Mouse (Mus musculus): ENCODE measurements around the gene Cnn1. TPM values are rescaled to one million over a fixed set of nuclear protein-coding genes. Genes with fewer than 3 reads are reported as not detected.

The Cnn1 gene
- polyA plus RNA-seq, 2 experiments: 2.3 to 3.1 TPM

DNA sequence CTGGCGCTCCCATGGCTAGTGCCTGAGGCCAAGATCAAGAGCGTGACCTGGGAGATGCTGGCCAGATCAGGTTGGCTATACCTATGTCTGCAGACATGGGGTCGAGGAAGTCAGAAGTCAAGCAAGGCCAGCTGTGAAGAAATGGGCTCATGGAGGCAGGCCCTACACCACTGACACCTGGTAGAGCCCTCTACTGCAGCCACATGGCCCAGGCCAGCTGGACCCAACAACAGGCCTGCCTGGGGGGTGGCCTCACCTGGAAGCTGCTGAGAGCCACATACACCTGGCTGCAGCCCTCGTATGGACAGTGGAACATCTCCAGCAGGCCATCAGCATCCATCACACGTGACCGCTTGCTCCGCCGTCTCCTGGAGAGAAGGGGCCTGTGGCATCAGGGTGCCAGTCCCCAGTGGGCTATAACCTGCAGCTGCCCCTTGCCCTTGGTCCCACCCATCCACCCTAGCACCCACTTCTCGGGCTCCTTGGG lies 41.9 kb upstream of the Cnn1 start:
- ATAC-seq (ENCODE audit: low FRiP score, low read depth) (no peak), DNase-seq (ENCODE audit: low spot score) (no peak)
- Histone ChIP-seq H3K27ac (replicated peaks; ENCODE audit: low read depth, low read length) (no peak overlapping the region), H3K4me1 (ENCODE audit: control insufficient read depth, insufficient read depth, low read length) (no peaks in the 10 kb centered on the region), H3K4me2 (replicated peaks; ENCODE audit: low read depth, low read length, severe bottlenecking) (no peak overlapping the region), H3K9ac (ENCODE audit: low read depth, low read length, severe bottlenecking) (no peak overlapping the region), H3K4me3 (replicated peaks; ENCODE audit: low read length) (no peak overlapping the region), H3K36me3 (ENCODE audit: control insufficient read depth, insufficient read depth, low read length) (peaks cover 31% of the 10 kb centered on the region), H3K9me3 (ENCODE audit: control insufficient read depth, low read length) (no peaks in the 10 kb centered on the region), H3K27me3 (ENCODE audit: control insufficient read depth, insufficient read depth, low read length) (peaks cover 38% of the 10 kb centered on the region)
- no peak for TF ChIP-seq POLR2A (IDR thresholded peaks at IDR 0.05; ENCODE audit: borderline replicate concordance, extremely low read depth, insufficient read depth, insufficient read length)
- WGBS: 86% methylated on average over 6 of the region's 9 CpGs

DNA sequence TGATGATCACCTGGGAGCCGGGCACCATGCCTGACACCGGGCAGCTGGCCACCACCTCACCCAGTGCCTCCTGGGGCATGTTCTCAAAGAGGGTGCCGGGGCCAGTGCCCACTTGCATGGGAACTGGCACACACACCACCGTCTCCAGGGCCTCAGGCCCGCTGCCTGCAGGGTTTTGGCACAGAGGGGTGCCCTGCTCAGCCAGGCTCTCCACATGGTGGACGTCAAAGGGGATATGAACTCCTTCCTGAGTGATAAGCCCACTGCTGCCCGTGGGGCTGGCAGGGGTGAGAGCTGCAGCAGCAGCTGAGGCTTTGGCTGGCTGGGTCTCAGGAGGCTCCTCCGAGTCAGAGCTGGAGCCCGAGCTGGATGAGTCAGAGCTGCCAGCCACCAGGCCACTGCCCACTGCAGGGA lies 41.0 kb upstream of the Cnn1 start:
- peaks cover 36% of the 10 kb centered on the region for H3K36me3 ChIP-seq (ENCODE audit: control insufficient read depth, insufficient read depth, low read length)

DNA sequence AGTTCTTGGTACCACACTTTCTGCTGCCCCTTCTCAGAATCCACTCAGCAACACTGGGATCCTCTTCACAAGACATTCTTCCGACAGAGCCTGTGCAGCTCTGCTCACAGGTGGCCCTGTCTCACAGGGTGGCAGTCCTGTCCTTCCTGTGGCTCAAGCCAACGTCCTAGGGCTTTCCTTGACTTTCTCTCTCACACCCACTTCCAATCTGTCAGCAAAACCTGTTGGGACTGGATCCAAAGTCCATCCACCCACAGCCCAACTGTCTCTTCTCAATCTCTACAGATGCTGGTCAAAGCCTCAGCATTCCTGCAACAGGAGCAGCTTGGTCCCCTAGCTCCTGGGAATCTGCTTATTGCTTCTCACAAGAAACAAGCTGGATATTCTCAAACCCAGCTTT lies 37.7 kb upstream of the Cnn1 start:
- Histone ChIP-seq H3K9ac (ENCODE audit: low read depth, low read length, severe bottlenecking) (no peak overlapping the region), H3K27me3 (ENCODE audit: control insufficient read depth, insufficient read depth, low read length) (no peaks in the 10 kb centered on the region), H3K36me3 (ENCODE audit: control insufficient read depth, insufficient read depth, low read length) (peaks cover 66% of the 10 kb centered on the region), H3K4me2 (replicated peaks; ENCODE audit: low read depth, low read length, severe bottlenecking) (no peak overlapping the region), H3K27ac (replicated peaks; ENCODE audit: low read depth, low read length) (no peak overlapping the region), H3K4me3 (replicated peaks; ENCODE audit: low read length) (no peak overlapping the region), H3K4me1 (ENCODE audit: control insufficient read depth, insufficient read depth, low read length) (no peaks in the 10 kb centered on the region), H3K9me3 (ENCODE audit: control insufficient read depth, low read length) (no peaks in the 10 kb centered on the region)
- WGBS: 81% methylated on average over 2 of the region's 2 CpGs
- TF ChIP-seq POLR2A (IDR thresholded peaks at IDR 0.05; ENCODE audit: borderline replicate concordance, extremely low read depth, insufficient read depth, insufficient read length): no peak
- DNase-seq (ENCODE audit: low spot score) (no peak), ATAC-seq (ENCODE audit: low FRiP score, low read depth) (no peak)

More for the DNA sequence above, 41.0 kb upstream of the Cnn1 start:
- ATAC-seq (ENCODE audit: low FRiP score, low read depth): no peak
- no peak overlapping the region for H3K4me3 ChIP-seq (replicated peaks; ENCODE audit: low read length)
- no peak for TF ChIP-seq POLR2A (IDR thresholded peaks at IDR 0.05; ENCODE audit: borderline replicate concordance, extremely low read depth, insufficient read depth, insufficient read length)
- no peak overlapping the region for H3K9ac ChIP-seq (ENCODE audit: low read depth, low read length, severe bottlenecking)
- H3K9me3 ChIP-seq (ENCODE audit: control insufficient read depth, low read length): no peaks in the 10 kb centered on the region
- peaks cover 28% of the 10 kb centered on the region for H3K27me3 ChIP-seq (ENCODE audit: control insufficient read depth, insufficient read depth, low read length)
- H3K27ac ChIP-seq (replicated peaks; ENCODE audit: low read depth, low read length): no peak overlapping the region
- no peaks in the 10 kb centered on the region for H3K4me1 ChIP-seq (ENCODE audit: control insufficient read depth, insufficient read depth, low read length)
- H3K4me2 ChIP-seq (replicated peaks; ENCODE audit: low read depth, low read length, severe bottlenecking): no peak overlapping the region
- WGBS: 92% methylated on average over 8 of the region's 9 CpGs
- DNase-seq (ENCODE audit: low spot score): no peak

DNA sequence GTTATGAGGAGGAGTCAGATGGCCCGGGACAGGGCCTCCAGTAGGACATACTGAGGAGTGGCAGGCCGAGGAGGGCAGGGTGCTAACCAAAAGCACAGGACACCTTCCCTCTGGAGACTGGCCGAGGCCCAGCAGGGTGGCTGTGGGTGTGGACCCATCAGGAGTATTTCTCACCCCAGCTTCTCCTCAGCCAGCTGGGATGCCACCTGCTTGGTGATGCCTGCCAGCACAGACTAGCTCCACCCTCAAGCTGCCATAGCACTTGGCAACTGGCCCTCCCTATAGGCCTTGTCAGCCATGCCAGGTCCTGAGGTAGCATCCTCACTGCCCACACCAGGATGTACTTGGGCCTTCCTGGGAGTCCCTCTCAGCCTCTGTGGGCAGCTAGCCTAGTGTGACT lies 34.7 kb upstream of the Cnn1 start:
- Histone ChIP-seq H3K9ac (ENCODE audit: low read depth, low read length, severe bottlenecking) (no peak overlapping the region), H3K4me1 (ENCODE audit: control insufficient read depth, insufficient read depth, low read length) (no peaks in the 10 kb centered on the region), H3K27ac (replicated peaks; ENCODE audit: low read depth, low read length) (no peak overlapping the region), H3K36me3 (ENCODE audit: control insufficient read depth, insufficient read depth, low read length) (peaks cover 57% of the 10 kb centered on the region), H3K4me2 (replicated peaks; ENCODE audit: low read depth, low read length, severe bottlenecking) (no peak overlapping the region), H3K27me3 (ENCODE audit: control insufficient read depth, insufficient read depth, low read length) (no peaks in the 10 kb centered on the region), H3K4me3 (replicated peaks; ENCODE audit: low read length) (no peak overlapping the region), H3K9me3 (ENCODE audit: control insufficient read depth, low read length) (no peaks in the 10 kb centered on the region)
- 88% methylated on average over 3 of the region's 3 CpGs for WGBS
- ATAC-seq (ENCODE audit: low FRiP score, low read depth) (no peak), DNase-seq (ENCODE audit: low spot score) (no peak)
- TF ChIP-seq POLR2A (IDR thresholded peaks at IDR 0.05; ENCODE audit: borderline replicate concordance, extremely low read depth, insufficient read depth, insufficient read length): no peak

DNA sequence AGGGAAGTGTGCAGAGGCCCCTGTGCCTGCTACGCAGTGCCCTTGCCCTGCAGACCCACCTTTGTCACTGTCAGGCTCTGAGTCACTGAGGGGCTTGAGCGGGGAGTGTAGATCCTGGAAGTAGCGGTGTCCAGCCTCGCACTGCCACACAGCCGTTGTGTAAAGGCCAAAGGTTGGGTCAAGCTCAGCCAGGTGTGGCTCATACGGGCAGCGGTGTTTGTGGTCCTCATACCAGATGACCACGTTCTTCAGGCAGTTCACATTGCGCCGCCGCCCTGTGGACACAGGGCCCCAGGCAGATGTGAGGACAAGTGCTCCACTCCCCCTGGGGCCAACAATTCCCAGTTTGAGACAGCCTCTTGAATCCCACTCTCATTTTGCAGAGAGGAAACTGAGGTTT lies 33.4 kb upstream of the Cnn1 start:
- H3K9ac ChIP-seq (ENCODE audit: low read depth, low read length, severe bottlenecking): no peak overlapping the region
- no peak overlapping the region for H3K4me2 ChIP-seq (replicated peaks; ENCODE audit: low read depth, low read length, severe bottlenecking)
- no peaks in the 10 kb centered on the region for H3K27me3 ChIP-seq (ENCODE audit: control insufficient read depth, insufficient read depth, low read length)
- H3K4me3 ChIP-seq (replicated peaks; ENCODE audit: low read length): no peak overlapping the region
- 91% methylated on average over 11 of the region's 11 CpGs for WGBS
- DNase-seq (ENCODE audit: low spot score) (no peak), ATAC-seq (ENCODE audit: low FRiP score, low read depth) (no peak)
- no peak for TF ChIP-seq POLR2A (IDR thresholded peaks at IDR 0.05; ENCODE audit: borderline replicate concordance, extremely low read depth, insufficient read depth, insufficient read length)
- peaks cover 6% of the 10 kb centered on the region; the same call in 1 of the 2 replicates for H3K4me1 ChIP-seq (ENCODE audit: control insufficient read depth, insufficient read depth, low read length)
- H3K9me3 ChIP-seq (ENCODE audit: control insufficient read depth, low read length): no peaks in the 10 kb centered on the region
- no peak overlapping the region for H3K27ac ChIP-seq (replicated peaks; ENCODE audit: low read depth, low read length)
- H3K36me3 ChIP-seq (ENCODE audit: control insufficient read depth, insufficient read depth, low read length): peaks cover 54% of the 10 kb centered on the region

DNA sequence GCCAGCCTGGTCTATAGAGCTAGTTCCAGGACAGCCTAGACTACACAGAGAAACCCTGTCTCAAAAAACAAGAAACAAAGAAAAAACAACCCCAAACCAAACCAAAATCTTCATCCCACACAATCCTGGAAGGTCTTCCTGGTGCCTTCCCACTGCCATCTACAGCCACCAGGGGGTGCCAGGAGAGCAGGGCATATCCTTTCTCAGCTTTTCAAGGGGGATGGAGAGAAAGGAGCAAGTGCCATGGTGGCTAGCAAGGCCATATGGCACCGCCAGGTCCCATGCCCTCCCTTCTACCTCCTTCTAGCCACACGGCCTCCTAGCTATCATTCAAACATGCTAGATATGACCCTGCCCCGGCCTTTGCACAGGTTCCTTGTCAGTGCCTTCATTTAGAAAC lies 32.6 kb upstream of the Cnn1 start:
- WGBS: 66% methylated on average over 3 of the region's 3 CpGs
- DNase-seq (ENCODE audit: low spot score) (no peak), ATAC-seq (ENCODE audit: low FRiP score, low read depth) (no peak)
- H3K4me3 ChIP-seq (replicated peaks; ENCODE audit: low read length): no peak overlapping the region
- TF ChIP-seq POLR2A (IDR thresholded peaks at IDR 0.05; ENCODE audit: borderline replicate concordance, extremely low read depth, insufficient read depth, insufficient read length): no peak
- no peak overlapping the region for H3K27ac ChIP-seq (replicated peaks; ENCODE audit: low read depth, low read length)
- peaks cover 6% of the 10 kb centered on the region; the same call in 1 of the 2 replicates for H3K4me1 ChIP-seq (ENCODE audit: control insufficient read depth, insufficient read depth, low read length)
- no peaks in the 10 kb centered on the region for H3K9me3 ChIP-seq (ENCODE audit: control insufficient read depth, low read length)
- H3K9ac ChIP-seq (ENCODE audit: low read depth, low read length, severe bottlenecking): no peak overlapping the region
- peaks cover 50% of the 10 kb centered on the region for H3K36me3 ChIP-seq (ENCODE audit: control insufficient read depth, insufficient read depth, low read length)
- no peaks in the 10 kb centered on the region for H3K27me3 ChIP-seq (ENCODE audit: control insufficient read depth, insufficient read depth, low read length)
- H3K4me2 ChIP-seq (replicated peaks; ENCODE audit: low read depth, low read length, severe bottlenecking): no peak overlapping the region
